Comparison of ENCODE assay signal across 33 mouse cellular contexts in the genomic region with DNA sequence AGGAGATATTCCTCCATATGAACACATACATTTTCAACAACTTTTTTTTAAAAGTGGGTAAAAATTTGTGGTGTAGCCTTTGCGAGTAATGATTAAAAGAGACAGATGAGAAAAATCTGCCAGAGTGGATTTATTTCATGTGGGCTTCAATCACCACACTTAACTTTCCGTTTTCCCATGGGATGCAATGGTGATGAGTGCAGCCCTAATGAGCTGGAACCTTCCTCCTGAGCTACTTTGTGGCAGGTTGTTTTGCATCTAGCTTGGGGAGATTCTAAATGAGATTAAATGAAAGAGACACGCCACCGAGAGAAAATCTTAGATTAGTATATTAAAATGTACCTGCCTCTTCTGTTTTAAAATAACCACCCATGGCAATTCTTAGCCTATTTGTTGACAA. TPM values are rescaled to one million over a fixed set of nuclear protein-coding genes. Genes with fewer than 3 reads are reported as not detected.
DNase-seq lines count a peak whose midpoint lies in the region; ATAC-seq lines count a peak whose summit lies in the region.
"Had no signal": no experiment of that assay in that cellular context is flagged by ENCODE, and none has a peak within 500 bp of the region (broad histone marks: within the 10 kb centered on the region; RNA-seq: fewer than 3 reads in every experiment).

No protein-coding gene starts in this region.

- H3K36me3 ChIP-seq in embryonic facial prominence, embryonic 14.5 days (ENCODE audit: control insufficient read depth, insufficient read depth, low read length) = no peaks in the 10 kb centered on the region
- no peaks in the 10 kb centered on the region for H3K36me3 ChIP-seq in embryonic facial prominence, embryonic 10.5 days (replicated peaks)
- no peaks in the 10 kb centered on the region for H3K36me3 ChIP-seq in midbrain, embryonic 13.5 days
- H3K36me3 ChIP-seq in midbrain, embryonic 10.5 days = no peaks in the 10 kb centered on the region
- H3K36me3 ChIP-seq in midbrain, embryonic 14.5 days (ENCODE audit: control insufficient read depth, insufficient read depth, low read length) = no peaks in the 10 kb centered on the region
- H3K36me3 ChIP-seq: embryonic facial prominence, embryonic 15.5 days; G1E; kidney, embryonic 15.5 days; limb, embryonic 13.5 days had no signal

- H3K4me1 ChIP-seq in embryonic facial prominence, embryonic 14.5 days (ENCODE audit: control insufficient read depth, insufficient read depth, low read length) = no peaks in the 10 kb centered on the region
- no peaks in the 10 kb centered on the region for H3K4me1 ChIP-seq in embryonic facial prominence, embryonic 10.5 days
- no peaks in the 10 kb centered on the region for H3K4me1 ChIP-seq in midbrain, embryonic 13.5 days (replicated peaks)
- no peaks in the 10 kb centered on the region for H3K4me1 ChIP-seq in midbrain, embryonic 10.5 days
- H3K4me1 ChIP-seq in midbrain, embryonic 14.5 days (ENCODE audit: control insufficient read depth, insufficient read depth, low read length) = no peaks in the 10 kb centered on the region
- H3K4me1 ChIP-seq: embryonic facial prominence, embryonic 15.5 days; forebrain, embryonic 13.5 days; kidney, embryonic 15.5 days; limb, embryonic 13.5 days had no signal

- H3K9ac ChIP-seq in embryonic facial prominence, embryonic 14.5 days (ENCODE audit: low read depth, low read length) = no peak overlapping the region
- no peak overlapping the region for H3K9ac ChIP-seq in midbrain, embryonic 13.5 days (replicated peaks)
- H3K9ac ChIP-seq in midbrain, embryonic 14.5 days (replicated peaks; ENCODE audit: low read length) = no peak overlapping the region
- H3K9ac ChIP-seq: embryonic facial prominence, embryonic 15.5 days; forebrain, embryonic 13.5 days; hindbrain, embryonic 14.5 days; kidney, embryonic 15.5 days; limb, embryonic 13.5 days; liver, postnatal 0 days had no signal

- H3K4me3 ChIP-seq in embryonic facial prominence, embryonic 14.5 days (ENCODE audit: low read depth, low read length) = no peak overlapping the region
- H3K4me3 ChIP-seq in embryonic facial prominence, embryonic 10.5 days = no peak overlapping the region
- H3K4me3 ChIP-seq in midbrain, embryonic 13.5 days (replicated peaks) = no peak overlapping the region
- no peak overlapping the region for H3K4me3 ChIP-seq in midbrain, embryonic 10.5 days
- no peak overlapping the region for H3K4me3 ChIP-seq in midbrain, embryonic 14.5 days (replicated peaks; ENCODE audit: low read depth, low read length)
- H3K4me3 ChIP-seq: embryonic facial prominence, embryonic 15.5 days; forebrain, embryonic 13.5 days; kidney, embryonic 15.5 days; layer of hippocampus, adult 2 months; left cerebral cortex, adult 2 months; limb, embryonic 13.5 days had no signal

- no peaks in the 10 kb centered on the region for H3K27me3 ChIP-seq in embryonic facial prominence, embryonic 14.5 days (replicated peaks; ENCODE audit: control insufficient read depth, insufficient read depth, low read length)
- no peaks in the 10 kb centered on the region for H3K27me3 ChIP-seq in embryonic facial prominence, embryonic 10.5 days (replicated peaks; ENCODE audit: low read depth, poor library complexity, severe bottlenecking)
- H3K27me3 ChIP-seq in midbrain, embryonic 13.5 days = no peaks in the 10 kb centered on the region
- H3K27me3 ChIP-seq in midbrain, embryonic 10.5 days (ENCODE audit: low read depth, poor library complexity, severe bottlenecking) = no peaks in the 10 kb centered on the region
- H3K27me3 ChIP-seq in midbrain, embryonic 14.5 days (ENCODE audit: control insufficient read depth, insufficient read depth, low read length) = no peaks in the 10 kb centered on the region
- H3K27me3 ChIP-seq: embryonic facial prominence, embryonic 15.5 days; forebrain, embryonic 13.5 days; kidney, embryonic 15.5 days; limb, embryonic 13.5 days had no signal

- 59% methylated on average over 4 of the region's 4 CpGs for WGBS in embryonic facial prominence, embryonic 14.5 days
- 75% methylated on average over 4 of the region's 4 CpGs for whole genome bisulfite sequencing in embryonic facial prominence, embryonic 10.5 days
- 74% methylated on average over 4 of the region's 4 CpGs for WGBS in midbrain, embryonic 13.5 days
- 88% methylated on average over 4 of the region's 4 CpGs for WGBS in midbrain, embryonic 10.5 days
- WGBS in midbrain, embryonic 14.5 days = 62% methylated on average over 4 of the region's 4 CpGs

- no peaks in the 10 kb centered on the region for H3K9me3 ChIP-seq in embryonic facial prominence, embryonic 14.5 days (ENCODE audit: control insufficient read depth, low read length)
- no peaks in the 10 kb centered on the region for H3K9me3 ChIP-seq in embryonic facial prominence, embryonic 10.5 days
- no peaks in the 10 kb centered on the region for H3K9me3 ChIP-seq in midbrain, embryonic 13.5 days
- H3K9me3 ChIP-seq in midbrain, embryonic 10.5 days (replicated peaks) = no peaks in the 10 kb centered on the region
- no peaks in the 10 kb centered on the region for H3K9me3 ChIP-seq in midbrain, embryonic 14.5 days (ENCODE audit: control insufficient read depth, low read length)
- H3K9me3 ChIP-seq: embryonic facial prominence, embryonic 15.5 days; forebrain, embryonic 13.5 days; G1E; kidney, embryonic 15.5 days; limb, embryonic 13.5 days had no signal

- no peak overlapping the region for H3K27ac ChIP-seq in embryonic facial prominence, embryonic 14.5 days (replicated peaks; ENCODE audit: low read depth, low read length)
- no peak overlapping the region for H3K27ac ChIP-seq in embryonic facial prominence, embryonic 10.5 days (replicated peaks)
- no peak overlapping the region for H3K27ac ChIP-seq in midbrain, embryonic 13.5 days
- H3K27ac ChIP-seq in midbrain, embryonic 10.5 days (replicated peaks) = no peak overlapping the region
- no peak overlapping the region for H3K27ac ChIP-seq in midbrain, embryonic 14.5 days (replicated peaks; ENCODE audit: low read depth, low read length)
- H3K27ac ChIP-seq: embryonic facial prominence, embryonic 15.5 days; forebrain, embryonic 13.5 days; hindbrain, embryonic 14.5 days; kidney, embryonic 15.5 days; layer of hippocampus, adult 2 months; left cerebral cortex, adult 2 months; limb, embryonic 13.5 days had no signal

- no peak for ATAC-seq in embryonic facial prominence, embryonic 14.5 days (ENCODE audit: low read depth)
- ATAC-seq in midbrain, embryonic 13.5 days = 0 out of 2 replicates have a peak, but pooled peaks have one; percentile 27
- peak; percentile 66; the same call in 1 of the 2 replicates for ATAC-seq in midbrain, embryonic 14.5 days (ENCODE audit: low FRiP score, low TSS enrichment)
- no peak for ATAC-seq in frontal cortex, adult (ENCODE audit: low TSS enrichment)
- ATAC-seq: forebrain, embryonic 13.5 days; liver, postnatal 0 days had no signal

- DNase-seq in embryonic facial prominence, embryonic 14.5 days (ENCODE audit: low spot score) = peak; percentile 17
- no peak for DNase-seq in embryonic facial prominence, embryonic 10.5 days (ENCODE audit: low spot score)
- no peak for DNase-seq in midbrain, embryonic 10.5 days (ENCODE audit: low spot score)
- DNase-seq in midbrain, embryonic 14.5 days = peak; percentile 74
- DNase-seq in retina, postnatal 1 day = peak; percentile 19
- no peak for DNase-seq in testis, postnatal 10 days (ENCODE audit: low spot score)
- DNase-seq: adrenal gland, adult 8-10 months; cerebellum, adult 11 months; cerebellum, adult 9-11 months; gastrocnemius, postnatal 36 days; heart, adult 18-20 months; heart, postnatal 36 days; kidney, adult 18-20 months; kidney, postnatal 25 days; liver, postnatal 0 days; lung, postnatal 36 days; thymus, postnatal 14 days had no signal

- H3K4me2 ChIP-seq in embryonic facial prominence, embryonic 14.5 days (ENCODE audit: low read depth, low read length) = no peak overlapping the region
- H3K4me2 ChIP-seq in midbrain, embryonic 13.5 days (replicated peaks) = no peak overlapping the region
- H3K4me2 ChIP-seq in midbrain, embryonic 14.5 days (ENCODE audit: low read length) = no peak overlapping the region
- H3K4me2 ChIP-seq: embryonic facial prominence, embryonic 15.5 days; forebrain, embryonic 13.5 days; heart, embryonic 11.5 days; hindbrain, embryonic 14.5 days; kidney, embryonic 15.5 days; limb, embryonic 13.5 days; liver, embryonic 11.5 days had no signal

RNA-seq across cellular contexts. Expression of a gene that starts 26.3 kb away (rescaled TPM):
- polyA plus RNA-seq in embryonic facial prominence, embryonic 14.5 days (2014; fragmentation: Nextera tagmentation; extraction: Ambion mirVana) = 0.04 TPM in 1 of 2 replicates, not detected in the other
- not detected in 2 replicates for polyA plus RNA-seq in embryonic facial prominence, embryonic 10.5 days (2016; fragmentation: Nextera tagmentation; extraction: Ambion mirVana)
- polyA plus RNA-seq in midbrain, embryonic 13.5 days (2015; fragmentation: Nextera tagmentation; extraction: Ambion mirVana) = not detected in 2 replicates
- not detected in 2 replicates for polyA plus RNA-seq in midbrain, embryonic 10.5 days (2016; fragmentation: Nextera tagmentation; extraction: Ambion mirVana)
- not detected in 2 replicates for polyA plus RNA-seq in midbrain, embryonic 14.5 days (2014; fragmentation: Nextera tagmentation; extraction: Ambion mirVana)
- polyA plus RNA-seq: forebrain, embryonic 13.5 days; G1E; heart, embryonic 16.5 days; hindbrain, embryonic 14.5 days; limb, embryonic 13.5 days; liver, embryonic 11.5 days; liver, postnatal 0 days; small intestine, adult 2 months; stomach, embryonic 14.5 days; urinary bladder, adult 2 months had no signal

Comparison
In these comparisons a context has a peak if more than half of its experiments do, and no peak if none do; other contexts are left out.
1. DNase-seq: peak in embryonic facial prominence, embryonic 14.5 days (single experiment), midbrain, embryonic 14.5 days (single experiment) and retina, postnatal 1 day (single experiment); none in embryonic facial prominence, embryonic 10.5 days (single experiment), midbrain, embryonic 10.5 days (single experiment) and testis, postnatal 10 days (single experiment).
2. ATAC-seq: peak in midbrain, embryonic 13.5 days (single experiment) and midbrain, embryonic 14.5 days (single experiment); none in embryonic facial prominence, embryonic 14.5 days (single experiment) and frontal cortex, adult (single experiment).